Mouse (Mus musculus): ENCODE results near the gene Herc3.

DNA sequence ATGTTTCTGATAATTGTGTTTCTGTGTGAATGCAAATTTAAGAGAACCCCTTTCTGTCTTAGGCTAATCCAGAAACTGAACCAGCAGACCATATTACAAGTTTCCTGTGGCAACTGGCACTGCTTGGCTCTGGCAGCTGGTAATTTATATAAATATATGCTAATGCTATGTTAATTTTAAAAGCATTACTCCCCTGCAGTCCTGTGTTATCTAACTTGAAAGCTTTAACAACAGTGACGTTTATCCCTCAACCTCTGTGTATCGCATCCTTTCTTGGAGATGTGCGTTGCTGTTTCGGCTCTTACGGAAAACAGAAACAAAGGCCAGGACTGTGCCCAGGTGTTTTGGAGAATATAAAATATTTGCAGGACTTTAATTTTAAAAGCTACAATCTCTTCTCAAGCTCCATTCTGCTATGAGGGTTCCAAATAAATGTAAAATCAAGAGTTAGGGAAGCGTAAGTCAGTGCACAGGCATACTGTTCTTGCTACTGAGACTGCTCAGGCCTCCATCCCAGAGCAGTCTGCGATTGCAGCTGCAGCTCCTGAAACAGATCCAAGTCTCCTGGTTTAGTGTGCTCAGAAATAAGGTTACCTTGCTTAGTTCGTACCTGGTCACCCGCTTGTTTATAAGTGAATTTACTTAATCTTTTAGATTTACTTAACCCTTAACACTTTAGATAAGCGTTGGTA, 24.6 kb downstream of the Herc3 start:
- TF ChIP-seq CTCF (conservative IDR thresholded peaks at IDR 0.05; ENCODE audit: low read length) = no peak
- TF ChIP-seq NANOG (IDR thresholded peaks at IDR 0.05; ENCODE audit: borderline replicate concordance, low read length) = no peak
- TF ChIP-seq POU5F1 (IDR thresholded peaks at IDR 0.05; ENCODE audit: borderline replicate concordance, low read length) = no peak
